Mouse (Mus musculus) skeletal muscle tissue, adult 2 months (tissue): ENCODE measurements around the gene Fst.
A peak's percentile ranks its signal among the peaks of the same experiment; 100 is the strongest.

Experiments used
- DNase-seq: peaks from one replicate; pipeline ENCODE4 v3.0.0-alpha.2; 2012; ENCODE audit warnings: low read depth, low spot score

The Fst gene

DNA sequence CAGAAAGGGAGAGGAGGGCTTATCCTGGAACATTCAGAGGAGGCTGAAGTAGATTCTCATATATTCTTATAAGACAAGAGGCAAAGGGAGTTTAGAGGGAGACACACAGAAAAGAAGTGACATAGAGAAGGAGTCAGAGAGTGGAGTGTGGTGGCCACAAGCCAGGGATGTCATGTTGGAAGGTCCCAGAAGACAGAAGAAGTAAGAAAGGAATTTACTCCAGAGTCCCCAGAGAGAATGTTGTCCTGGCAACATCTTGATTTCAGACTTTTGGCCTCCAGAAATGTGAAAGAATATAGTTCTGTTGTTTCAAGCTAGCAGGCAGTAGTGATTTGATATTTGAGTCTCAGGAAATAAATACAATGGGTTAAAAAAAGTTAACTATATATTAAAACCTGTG lies 46.4 kb downstream of the Fst start:
- peak; percentile 27 for DNase-seq

DNA sequence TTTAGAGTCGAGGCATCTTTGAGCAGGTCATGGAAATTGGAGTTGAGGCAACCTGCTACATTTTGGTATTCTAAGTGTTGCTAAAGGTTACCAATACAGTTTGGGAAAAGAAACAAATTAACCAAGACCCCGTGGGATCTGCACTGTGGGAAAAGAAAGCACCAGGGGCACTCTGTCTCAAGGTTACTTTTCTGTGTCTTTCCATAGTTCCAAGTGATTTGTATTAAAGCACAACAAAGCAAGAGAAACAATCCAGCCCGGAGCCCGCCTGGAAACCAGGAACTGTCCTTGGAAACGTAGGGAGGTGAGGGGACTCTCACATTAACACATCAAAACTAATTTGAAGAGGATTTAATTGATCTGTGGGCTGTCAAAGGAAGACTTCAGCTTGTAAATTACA lies 51.9 kb downstream of the Fst start:
- no peak for DNase-seq

DNA sequence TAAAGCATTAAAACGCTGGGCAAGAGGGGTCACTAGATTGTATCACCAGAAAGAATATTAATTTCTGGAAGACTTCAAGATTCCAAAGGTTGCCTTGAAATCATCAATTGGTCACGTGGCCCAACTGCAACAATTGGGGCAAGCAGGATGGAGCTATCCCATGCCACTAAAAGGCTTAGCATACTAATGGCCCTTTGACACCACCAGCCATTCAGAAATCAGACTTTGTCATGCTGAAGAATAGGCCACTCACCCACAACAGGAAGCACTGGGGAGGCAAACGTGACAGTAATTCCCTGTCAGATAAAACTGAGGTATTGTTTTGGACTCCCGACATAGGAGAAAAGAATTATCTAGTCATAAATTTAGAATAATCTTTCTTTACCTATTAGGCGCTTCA lies 52.3 kb downstream of the Fst start:
- no peak for DNase-seq

DNA sequence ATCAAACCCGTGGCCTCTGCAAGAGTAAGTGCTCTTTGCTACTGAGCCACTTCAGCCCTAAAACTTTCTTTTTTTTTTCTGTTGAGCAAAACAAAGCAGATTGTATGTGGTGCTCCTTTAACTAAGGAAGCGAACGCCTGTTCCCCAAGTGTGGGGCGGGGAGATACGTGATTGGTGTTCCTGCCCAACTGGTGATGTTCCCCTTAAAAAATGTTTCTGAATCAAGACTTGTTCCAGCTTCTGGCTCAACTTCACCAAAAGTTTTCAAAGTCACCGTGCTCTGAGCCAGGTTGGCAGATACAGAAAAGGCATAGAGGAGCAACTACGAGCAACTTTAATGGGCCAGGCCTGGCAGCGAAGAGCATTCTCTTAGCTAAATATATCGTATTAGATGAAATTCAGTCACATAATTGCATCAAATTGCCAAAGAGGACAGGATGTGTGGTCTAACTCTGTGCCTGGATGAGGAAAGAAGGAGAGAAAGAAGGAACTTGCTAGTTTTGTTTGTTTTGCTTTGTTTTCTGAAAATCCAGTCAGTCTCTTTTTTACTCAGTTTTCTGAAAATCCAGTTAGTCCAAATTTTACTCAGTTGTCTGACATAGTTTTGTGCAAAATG lies 53.5 kb downstream of the Fst start:
- peak; percentile 64 for DNase-seq
